Mouse (Mus musculus): ENCODE data around the gene Tubg1. TPM values are rescaled to one million over a fixed set of nuclear protein-coding genes. Genes with fewer than 3 reads are reported as not detected.
"Not testable (repeated sequence)": the region's sequence is repeated elsewhere in the genome, so short reads cannot be mapped to it uniquely, and the experiment has no call there.

Gene Tubg1
- polyA plus RNA-seq, 1 experiment from 2014 or later: 78.8 TPM

- no peak for ATAC-seq (ENCODE audit: insufficient number of reproducible peaks, low FRiP score)
- no peak overlapping the region for H3K27ac ChIP-seq (ENCODE audit: poor library complexity, severe bottlenecking)
- H3K27me3 ChIP-seq (replicated peaks): no peaks in the 10 kb centered on the region
- 0 out of 2 replicates have a peak, but pooled peaks cover 3% of the 10 kb centered on the region for H3K4me1 ChIP-seq (replicated peaks)
- no peaks in the 10 kb centered on the region for H3K9me3 ChIP-seq (replicated peaks)
- H3K9ac ChIP-seq: no peak overlapping the region
- 88% methylated on average over 5 of the region's 5 CpGs for WGBS
- peaks cover 71% of the 10 kb centered on the region for H3K36me3 ChIP-seq
- no peak overlapping the region for H3K4me2 ChIP-seq
- no peak overlapping the region for H3K4me3 ChIP-seq
These were observed 16.7 kb upstream of the Tubg1 start for GRCm38 (mm10) chr11:101103011-101103410.

GRCm38 (mm10) chr11:101109351-101109750 is 10.4 kb upstream of the Tubg1 start:
- no peak for ATAC-seq (ENCODE audit: insufficient number of reproducible peaks, low FRiP score)
- Histone ChIP-seq H3K4me1 (replicated peaks) (no peaks in the 10 kb centered on the region; the same call in 1 of the 2 replicates), H3K9ac (no peak overlapping the region), H3K36me3 (peaks cover 16% of the 10 kb centered on the region), H3K9me3 (replicated peaks) (no peaks in the 10 kb centered on the region), H3K4me3 (no peak overlapping the region), H3K27ac (ENCODE audit: poor library complexity, severe bottlenecking) (no peak overlapping the region), H3K27me3 (replicated peaks) (no peaks in the 10 kb centered on the region), H3K4me2 (no peak overlapping the region)
- 87% methylated on average over 4 of the region's 4 CpGs for WGBS

GRCm38 (mm10) chr11:101110708-101111107 is 9.0 kb upstream of the Tubg1 start:
- peaks cover 3% of the 10 kb centered on the region for H3K4me1 ChIP-seq (replicated peaks)
- H3K36me3 ChIP-seq: peaks cover 9% of the 10 kb centered on the region
- no peak overlapping the region for H3K4me3 ChIP-seq
- H3K9me3 ChIP-seq (replicated peaks): no peaks in the 10 kb centered on the region
- no peak for ATAC-seq (ENCODE audit: insufficient number of reproducible peaks, low FRiP score)
- H3K9ac ChIP-seq: no peak overlapping the region
- 53% methylated on average over 5 of the region's 5 CpGs for WGBS
- no peak overlapping the region for H3K4me2 ChIP-seq
- no peaks in the 10 kb centered on the region for H3K27me3 ChIP-seq (replicated peaks)
- no peak overlapping the region for H3K27ac ChIP-seq (ENCODE audit: poor library complexity, severe bottlenecking)

GRCm38 (mm10) chr11:101111178-101111577 is 8.6 kb upstream of the Tubg1 start:
- WGBS: 90% methylated on average over 4 of the region's 4 CpGs
- peaks cover 4% of the 10 kb centered on the region for H3K36me3 ChIP-seq
- H3K4me1 ChIP-seq (replicated peaks): peaks cover 7% of the 10 kb centered on the region
- no peak for ATAC-seq (ENCODE audit: insufficient number of reproducible peaks, low FRiP score)
- no peaks in the 10 kb centered on the region for H3K27me3 ChIP-seq (replicated peaks)
- H3K27ac ChIP-seq (ENCODE audit: poor library complexity, severe bottlenecking): no peak overlapping the region
- H3K4me2 ChIP-seq: no peak overlapping the region
- H3K9me3 ChIP-seq (replicated peaks): no peaks in the 10 kb centered on the region
- no peak overlapping the region for H3K4me3 ChIP-seq
- no peak overlapping the region for H3K9ac ChIP-seq

- 90% methylated on average over 3 of the region's 3 CpGs for WGBS
- Histone ChIP-seq H3K4me2 (no peak overlapping the region), H3K4me3 (no peak overlapping the region), H3K36me3 (peaks cover 3% of the 10 kb centered on the region), H3K9me3 (replicated peaks) (no peaks in the 10 kb centered on the region), H3K27ac (ENCODE audit: poor library complexity, severe bottlenecking) (no peak overlapping the region), H3K9ac (no peak overlapping the region), H3K27me3 (replicated peaks) (no peaks in the 10 kb centered on the region), H3K4me1 (replicated peaks) (peaks cover 7% of the 10 kb centered on the region)
- ATAC-seq (ENCODE audit: insufficient number of reproducible peaks, low FRiP score): no peak
These were observed 7.6 kb upstream of the Tubg1 start for GRCm38 (mm10) chr11:101112186-101112585.

DNA sequence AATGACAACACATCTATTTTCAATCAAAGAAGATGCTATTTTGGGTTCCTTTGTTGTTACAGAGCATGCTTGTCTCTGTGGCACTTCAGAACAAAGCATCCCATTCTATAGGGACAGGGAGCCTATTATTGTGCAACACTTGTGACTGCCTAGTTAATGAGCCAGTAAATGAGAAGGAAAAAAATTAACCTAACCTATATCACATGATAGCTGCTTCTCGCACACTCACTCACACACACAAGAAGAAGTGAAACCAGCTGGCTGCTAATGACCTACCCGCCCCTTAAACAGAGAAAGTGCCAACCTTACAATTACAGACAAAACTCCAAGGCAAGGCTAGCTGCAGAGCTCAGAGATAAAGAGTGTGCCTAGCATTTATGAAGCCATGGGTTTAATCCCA is 4.2 kb upstream of the Tubg1 start:
- H3K9me3 ChIP-seq (replicated peaks): no peaks in the 10 kb centered on the region
- no peak overlapping the region for H3K27ac ChIP-seq (ENCODE audit: poor library complexity, severe bottlenecking)
- 87% methylated on average over 2 of the region's 2 CpGs for WGBS
- H3K4me2 ChIP-seq: no peak overlapping the region
- no peak for ATAC-seq (ENCODE audit: insufficient number of reproducible peaks, low FRiP score)
- H3K27me3 ChIP-seq (replicated peaks): no peaks in the 10 kb centered on the region
- peaks cover 3% of the 10 kb centered on the region for H3K36me3 ChIP-seq
- H3K4me3 ChIP-seq: no peak overlapping the region
- peaks cover 20% of the 10 kb centered on the region for H3K4me1 ChIP-seq (replicated peaks)
- H3K9ac ChIP-seq: no peak overlapping the region

- peak overlapping the region; percentile 74 for H3K4me2 ChIP-seq
- no peaks in the 10 kb centered on the region for H3K9me3 ChIP-seq (replicated peaks)
- WGBS: 26% methylated on average over 4 of the region's 4 CpGs
- peak overlapping the region; percentile 98 for H3K9ac ChIP-seq
- H3K27ac ChIP-seq (ENCODE audit: poor library complexity, severe bottlenecking): no peak overlapping the region
- H3K27me3 ChIP-seq (replicated peaks): no peaks in the 10 kb centered on the region
- no peak for ATAC-seq (ENCODE audit: insufficient number of reproducible peaks, low FRiP score)
- peak overlapping the region; percentile 86 for H3K4me3 ChIP-seq
- H3K36me3 ChIP-seq: peaks cover 16% of the 10 kb centered on the region
- H3K4me1 ChIP-seq (replicated peaks): peaks cover 30% of the 10 kb centered on the region
These were observed 1.6 kb upstream of the Tubg1 start for GRCm38 (mm10) chr11:101118105-101118504.

- no peaks in the 10 kb centered on the region for H3K9me3 ChIP-seq (replicated peaks)
- H3K27me3 ChIP-seq (replicated peaks): no peaks in the 10 kb centered on the region
- peak overlapping the region; percentile 88 for H3K27ac ChIP-seq (ENCODE audit: poor library complexity, severe bottlenecking)
- peaks cover 30% of the 10 kb centered on the region for H3K4me1 ChIP-seq (replicated peaks)
- peaks cover 25% of the 10 kb centered on the region for H3K36me3 ChIP-seq
- peak overlapping the region; percentile 74 for H3K4me2 ChIP-seq
- under 1% methylated on average over 39 of the region's 39 CpGs for WGBS
- H3K9ac ChIP-seq: peak overlapping the region; percentile 98
- peak overlapping the region; percentile 86 for H3K4me3 ChIP-seq
- peak; percentile 82 for ATAC-seq (ENCODE audit: insufficient number of reproducible peaks, low FRiP score)
These were observed 492 bp upstream of the Tubg1 start for GRCm38 (mm10) chr11:101119131-101119760.

GRCm38 (mm10) chr11:101120545-101121188 is 929 bp downstream of the Tubg1 start:
- Histone ChIP-seq H3K4me2 (peak overlapping the region; percentile 74), H3K27ac (ENCODE audit: poor library complexity, severe bottlenecking) (peak overlapping the region; percentile 81; the same call in 1 of the 2 replicates), H3K9ac (peak overlapping the region; percentile 82), H3K4me1 (replicated peaks) (peaks cover 27% of the 10 kb centered on the region), H3K4me3 (peak overlapping the region; percentile 86), H3K36me3 (peaks cover 38% of the 10 kb centered on the region), H3K9me3 (replicated peaks) (no peaks in the 10 kb centered on the region), H3K27me3 (replicated peaks) (no peaks in the 10 kb centered on the region)
- ATAC-seq (ENCODE audit: insufficient number of reproducible peaks, low FRiP score): no peak
- WGBS: 20% methylated on average over 19 of the region's 19 CpGs

- peaks cover 56% of the 10 kb centered on the region for H3K36me3 ChIP-seq
- not testable (repeated sequence) for H3K9me3 ChIP-seq (replicated peaks); H3K4me1 ChIP-seq (replicated peaks); ATAC-seq (ENCODE audit: insufficient number of reproducible peaks, low FRiP score); H3K4me3 ChIP-seq; H3K27me3 ChIP-seq (replicated peaks); H3K9ac ChIP-seq; H3K4me2 ChIP-seq; H3K27ac ChIP-seq (ENCODE audit: poor library complexity, severe bottlenecking)
- WGBS: 89% methylated on average over 8 of the region's 8 CpGs
These were observed 4.8 kb downstream of the Tubg1 start for GRCm38 (mm10) chr11:101124494-101124893.

DNA sequence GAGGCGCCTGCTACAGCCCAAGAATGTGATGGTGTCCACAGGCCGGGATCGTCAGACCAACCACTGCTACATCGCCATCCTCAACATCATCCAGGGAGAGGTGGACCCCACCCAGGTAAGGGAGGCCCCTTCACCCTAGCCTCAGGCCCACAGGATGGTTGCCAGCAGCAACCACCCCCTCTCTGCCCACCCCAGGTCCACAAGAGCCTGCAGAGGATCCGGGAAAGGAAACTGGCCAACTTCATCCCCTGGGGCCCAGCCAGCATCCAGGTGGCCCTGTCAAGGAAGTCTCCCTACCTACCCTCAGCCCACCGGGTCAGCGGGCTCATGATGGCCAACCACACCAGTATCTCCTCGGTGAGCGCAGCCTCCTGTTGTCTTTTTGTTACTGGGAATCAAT is 5.3 kb downstream of the Tubg1 start:
- not testable (repeated sequence) for ATAC-seq (ENCODE audit: insufficient number of reproducible peaks, low FRiP score); H3K9me3 ChIP-seq (replicated peaks); H3K9ac ChIP-seq; H3K27ac ChIP-seq (ENCODE audit: poor library complexity, severe bottlenecking); H3K4me3 ChIP-seq; H3K27me3 ChIP-seq (replicated peaks); H3K4me2 ChIP-seq
- H3K36me3 ChIP-seq: peaks cover 56% of the 10 kb centered on the region
- WGBS: 96% methylated on average over 9 of the region's 9 CpGs
- peaks cover 12% of the 10 kb centered on the region for H3K4me1 ChIP-seq (replicated peaks)

All from heart, embryonic 12.5 days (tissue).